Mouse (Mus musculus): Measurements from ENCODE around the gene Pnma1.

DNA sequence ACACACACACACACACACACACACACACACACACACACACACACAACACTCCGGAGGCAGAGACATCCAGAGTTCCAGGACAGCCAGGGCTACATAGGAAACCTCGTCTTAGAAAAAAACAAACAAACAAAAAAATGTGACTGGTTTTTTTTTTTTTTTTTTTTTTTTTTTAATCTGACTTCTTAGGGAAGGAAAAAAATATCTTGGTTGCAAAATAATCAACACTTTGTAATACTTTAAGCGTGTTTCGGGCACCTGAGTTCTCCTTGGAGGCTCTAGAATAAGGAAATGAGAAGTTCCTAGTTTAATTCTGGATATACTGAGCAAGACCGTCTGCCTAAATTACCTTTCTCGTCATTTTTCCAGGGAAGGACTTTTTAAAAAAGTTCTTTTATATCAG lies 34.6 kb downstream of the Pnma1 start:
- TF ChIP-seq EP300 (IDR thresholded peaks at IDR 0.05; ENCODE audit: low read depth) (no peak), CTCF (IDR thresholded peaks at IDR 0.05; ENCODE audit: low read depth) (no peak)
